Mouse (Mus musculus) intestine, postnatal 0 days (tissue): ENCODE data around the gene Cfap61. TPM values are rescaled to one million over a fixed set of nuclear protein-coding genes. Genes with fewer than 3 reads are reported as not detected.

Experiments used
- ATAC-seq: fragments of 200-750 bp; cut with Nextera tagmentation; 2 replicates; pipeline ENCODE4 v1.8.0; 2017; ENCODE audit warnings: mild to moderate bottlenecking, moderate TSS enrichment, moderate library complexity
- H3K27ac ChIP-seq: fragments of 300-500 bp; sonication (generic); 2 replicates; pipeline ENCODE4 v1.5.1; 2014; ENCODE audit warnings: mild to moderate bottlenecking, low read depth, low read length, moderate library complexity
- H3K27me3 ChIP-seq: fragments of 300-500 bp; sonication (generic); replicated peaks from 2 replicates; pipeline ENCODE4 v1.6.1; 2014; ENCODE audit warnings: low read length, mixed read lengths; ENCODE audit not compliant: control insufficient read depth, insufficient read depth
- H3K36me3 ChIP-seq: fragments of 300-500 bp; sonication (generic); 2 replicates; pipeline ENCODE4 v1.6.1; 2014; ENCODE audit warnings: mild to moderate bottlenecking, moderate library complexity; ENCODE audit not compliant: control insufficient read depth, insufficient read depth
- H3K4me1 ChIP-seq: fragments of 300-500 bp; sonication (generic); replicated peaks from 2 replicates; pipeline ENCODE4 v1.6.1; 2014; ENCODE audit warnings: antibody characterized with exemption, low read length, mixed read lengths; ENCODE audit not compliant: control insufficient read depth, insufficient read depth
- H3K4me2 ChIP-seq: fragments of 300-500 bp; sonication (generic); replicated peaks from 2 replicates; pipeline ENCODE4 v1.6.1; 2014; ENCODE audit warnings: low read depth, mild to moderate bottlenecking, moderate library complexity
- H3K4me3 ChIP-seq: fragments of 300-500 bp; sonication (generic); 2 replicates; pipeline ENCODE4 v1.5.1; 2014; ENCODE audit warnings: low read depth, low read length
- H3K9ac ChIP-seq: fragments of 300-500 bp; sonication (generic); 2 replicates; pipeline ENCODE4 v1.6.1; 2014; ENCODE audit warnings: mild to moderate bottlenecking, low read depth, low read length
- H3K9me3 ChIP-seq: fragments of 300-500 bp; sonication (generic); 2 replicates; pipeline ENCODE4 v1.6.1; 2016; ENCODE audit warnings: mixed run types; ENCODE audit not compliant: control insufficient read depth
- CTCF ChIP-seq: sonication (generic); IDR thresholded peaks from 2 replicates; pipeline ENCODE4 v1.5.1; 2016; ENCODE audit warnings: low read depth, mild to moderate bottlenecking, control low read depth, antibody characterized with exemption, moderate library complexity
- WGBS: fragments of 180-500 bp; shearing (Covaris S2); extraction: QIAGEN DNeasy Blood & Tissue Kit; methylation state at CpG from one replicate; pipeline ENCODE4 v1.1.7; 2014; 5-methylcytosine and 5-hydroxymethylcytosine counted together
- polyA plus RNA-seq: library from polyadenylated mRNA; unstranded; fragments of >200 nt; fragmentation: Nextera tagmentation; extraction: Ambion mirVana; gene quantifications from 2 replicates; pipeline ENCODE4 v1.2.1, GENCODE M21; 2015

The Cfap61 gene
- polyA plus RNA-seq, 1 experiment from 2014 or later: 0.08 TPM

- Histone ChIP-seq H3K9me3 (no peaks in the 10 kb centered on the region), H3K4me1 (no peaks in the 10 kb centered on the region; the same call in 1 of the 2 replicates), H3K4me3 (no peak overlapping the region), H3K9ac (no peak overlapping the region), H3K36me3 (no peaks in the 10 kb centered on the region), H3K27ac (no peak overlapping the region), H3K27me3 (no peaks in the 10 kb centered on the region), H3K4me2 (no peak overlapping the region)
- 82% methylated on average over 5 of the region's 5 CpGs for WGBS
- peak; percentile 54 for TF ChIP-seq CTCF
- no peak for ATAC-seq
These were observed 114.8 kb downstream of the Cfap61 start for GRCm38 (mm10) chr2:146049339-146049738.

DNA sequence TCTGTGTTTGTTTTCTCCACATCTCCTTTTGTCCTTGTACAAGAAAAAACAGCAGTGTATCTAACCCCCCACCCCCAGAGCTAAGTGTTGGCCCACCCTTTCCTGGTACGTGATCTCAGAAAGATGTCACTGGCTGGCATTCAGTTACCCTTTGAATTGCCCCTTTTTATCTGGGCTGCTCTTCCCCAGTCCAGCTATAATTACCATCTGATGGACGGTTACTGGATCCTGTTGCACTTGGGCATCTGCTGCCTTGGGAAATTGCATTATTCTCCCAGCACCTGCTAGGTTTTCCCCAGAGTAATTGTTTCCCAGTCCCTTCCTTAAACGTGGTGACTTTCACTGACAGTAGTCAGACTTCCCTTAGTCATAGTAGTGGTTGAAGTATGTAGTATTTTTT lies 115.5 kb downstream of the Cfap61 start:
- Histone ChIP-seq H3K4me3 (no peak overlapping the region), H3K9me3 (no peaks in the 10 kb centered on the region), H3K4me2 (no peak overlapping the region), H3K4me1 (no peaks in the 10 kb centered on the region), H3K27ac (no peak overlapping the region), H3K9ac (no peak overlapping the region), H3K27me3 (no peaks in the 10 kb centered on the region), H3K36me3 (no peaks in the 10 kb centered on the region)
- TF ChIP-seq CTCF: no peak
- no peak for ATAC-seq
- 45% methylated on average over 3 of the region's 3 CpGs for WGBS

GRCm38 (mm10) chr2:146051334-146051733 lies 116.8 kb downstream of the Cfap61 start:
- Histone ChIP-seq H3K9ac (no peak overlapping the region), H3K9me3 (no peaks in the 10 kb centered on the region), H3K4me2 (no peak overlapping the region), H3K36me3 (no peaks in the 10 kb centered on the region), H3K27ac (no peak overlapping the region), H3K4me1 (no peaks in the 10 kb centered on the region), H3K27me3 (no peaks in the 10 kb centered on the region), H3K4me3 (no peak overlapping the region)
- no peak for TF ChIP-seq CTCF
- ATAC-seq: no peak
- WGBS: 83% methylated on average over 4 of the region's 4 CpGs

DNA sequence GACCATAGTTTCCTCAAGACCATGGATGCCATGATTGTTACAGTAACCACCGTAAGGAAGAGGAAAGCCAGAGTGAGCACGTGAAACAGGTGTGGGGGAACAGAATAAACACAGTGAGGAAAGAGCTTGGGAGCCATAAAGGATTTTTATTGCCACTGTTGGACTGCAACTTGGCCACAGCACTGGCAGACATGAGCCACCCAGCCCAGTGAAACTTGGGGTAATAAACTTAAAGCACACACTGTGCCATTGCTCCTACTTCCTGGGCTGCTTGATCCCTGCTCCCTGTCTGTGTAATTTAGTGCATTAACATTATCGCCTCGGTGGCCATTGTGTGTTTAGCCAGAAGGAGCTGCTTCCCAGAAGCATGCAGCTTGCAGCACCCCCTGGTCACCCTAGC lies 122.5 kb downstream of the Cfap61 start:
- Histone ChIP-seq H3K4me1 (no peaks in the 10 kb centered on the region), H3K36me3 (no peaks in the 10 kb centered on the region), H3K27me3 (no peaks in the 10 kb centered on the region), H3K9me3 (no peaks in the 10 kb centered on the region), H3K9ac (no peak overlapping the region), H3K4me2 (no peak overlapping the region), H3K27ac (peak overlapping the region; percentile 57), H3K4me3 (no peak overlapping the region)
- WGBS: 22% methylated on average over 4 of the region's 4 CpGs
- TF ChIP-seq CTCF: no peak
- ATAC-seq: peak; percentile 94

- Histone ChIP-seq H3K4me3 (no peak overlapping the region), H3K9me3 (no peaks in the 10 kb centered on the region), H3K4me2 (no peak overlapping the region), H3K27ac (no peak overlapping the region), H3K27me3 (no peaks in the 10 kb centered on the region), H3K4me1 (no peaks in the 10 kb centered on the region), H3K9ac (no peak overlapping the region), H3K36me3 (no peaks in the 10 kb centered on the region)
- no peak for ATAC-seq
- TF ChIP-seq CTCF: no peak
- 50% methylated on average over 3 of the region's 3 CpGs for WGBS
These were observed 124.2 kb downstream of the Cfap61 start for GRCm38 (mm10) chr2:146058791-146059190.

DNA sequence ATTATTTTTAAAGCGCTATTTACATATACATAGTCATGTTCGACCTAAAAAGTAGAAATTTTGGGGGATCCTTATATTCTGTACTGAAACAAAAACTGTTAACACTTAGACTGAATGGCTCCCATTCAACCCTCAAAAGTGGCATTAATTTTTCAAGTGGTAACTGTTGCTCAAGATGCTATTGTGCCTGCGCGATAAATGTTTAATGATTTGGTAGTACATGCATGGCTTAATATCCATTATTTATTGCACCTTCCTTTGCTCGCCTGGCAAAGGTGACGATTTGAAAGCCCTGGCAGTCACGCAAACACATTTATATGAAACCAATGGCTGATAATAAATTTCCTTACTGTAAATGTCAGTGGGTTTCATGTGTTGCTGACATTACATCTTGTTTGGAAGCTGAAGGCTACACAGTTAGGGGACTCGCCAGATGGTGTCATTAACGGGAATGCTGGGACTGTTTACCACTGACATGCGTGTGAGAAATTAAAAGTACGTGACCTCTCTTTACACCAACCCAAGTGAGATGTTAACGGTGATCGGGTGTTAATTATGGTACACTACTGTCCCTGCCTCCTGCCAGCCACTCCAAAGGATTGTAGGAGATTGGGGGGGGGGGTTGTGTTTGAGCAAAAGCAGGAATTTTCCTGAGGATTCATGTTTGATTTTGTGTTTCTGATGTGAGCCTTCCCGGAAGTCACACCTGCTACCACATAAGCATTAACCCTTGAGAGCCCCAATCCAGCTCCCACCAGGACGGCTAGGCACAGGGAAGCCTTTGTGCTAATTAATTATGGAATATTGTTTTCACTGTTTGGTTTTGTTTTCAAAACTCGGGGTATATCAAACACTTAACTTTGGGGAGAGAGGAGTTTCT lies 127.1 kb downstream of the Cfap61 start:
- peak overlapping the region; percentile 44; the same call in 1 of the 2 replicates for H3K4me2 ChIP-seq
- H3K36me3 ChIP-seq: no peaks in the 10 kb centered on the region
- H3K27me3 ChIP-seq: no peaks in the 10 kb centered on the region
- ATAC-seq: no peak
- H3K4me1 ChIP-seq: no peaks in the 10 kb centered on the region
- 70% methylated on average over 16 of the region's 16 CpGs for WGBS
- no peaks in the 10 kb centered on the region for H3K9me3 ChIP-seq
- H3K27ac ChIP-seq: no peak overlapping the region
- no peak overlapping the region for H3K4me3 ChIP-seq
- H3K9ac ChIP-seq: no peak overlapping the region
- TF ChIP-seq CTCF: no peak
